Mouse (Mus musculus): Measurements from ENCODE around the gene Apobec4. TPM values are rescaled to one million over a fixed set of nuclear protein-coding genes. Genes with fewer than 3 reads are reported as not detected.

The Apobec4 gene
- total RNA-seq, 1 experiment: not detected

- no peak for TF ChIP-seq ZC3H11A (IDR thresholded peaks at IDR 0.05; ENCODE audit: borderline replicate concordance, low read depth, low read length)
- TF ChIP-seq MAFK (IDR thresholded peaks at IDR 0.05; ENCODE audit: insufficient read depth, low read depth, low read length): no peak
- no peak overlapping the region for H3K9ac ChIP-seq (ENCODE audit: insufficient read depth, low read depth, low read length, poor library complexity, severe bottlenecking)
- H3K9me3 ChIP-seq (ENCODE audit: control insufficient read depth, insufficient read depth, low read depth, low read length): no peaks in the 10 kb centered on the region
- no peak overlapping the region for H3K4me3 ChIP-seq (ENCODE audit: insufficient read depth in 1 of 2, low read depth in 1 of 2, low read length in 2 of 2, poor library complexity in 1 of 2, severe bottlenecking in 1 of 2)
- no peak overlapping the region for H3K27ac ChIP-seq (ENCODE audit: insufficient read depth, low read depth, low read length, poor library complexity, severe bottlenecking)
- no peaks in the 10 kb centered on the region for H3K36me3 ChIP-seq (ENCODE audit: control insufficient read depth, insufficient read depth, low read length, poor library complexity, severe bottlenecking)
- H3K4me1 ChIP-seq (ENCODE audit: control insufficient read depth in 2 of 2, insufficient read depth in 2 of 2, low read length in 2 of 2, poor library complexity in 1 of 2): no peaks in the 10 kb centered on the region
- no peak for DNase-seq (ENCODE audit: low read depth, low spot score)
- in situ Hi-C loops (cut with MboI; ENCODE audit: low sequenced_read_pairs in 2 of 2, unreplicated experiment in 2 of 2): loop anchor here in 1 of 2 experiments (25.0 kb wide), 1 partner anchor 190 kb away; no protein-coding TSS in a partner anchor
Observed at GRCm38 (mm10) chr1:152727604-152728236, 22.6 kb upstream of the Apobec4 start.

DNA sequence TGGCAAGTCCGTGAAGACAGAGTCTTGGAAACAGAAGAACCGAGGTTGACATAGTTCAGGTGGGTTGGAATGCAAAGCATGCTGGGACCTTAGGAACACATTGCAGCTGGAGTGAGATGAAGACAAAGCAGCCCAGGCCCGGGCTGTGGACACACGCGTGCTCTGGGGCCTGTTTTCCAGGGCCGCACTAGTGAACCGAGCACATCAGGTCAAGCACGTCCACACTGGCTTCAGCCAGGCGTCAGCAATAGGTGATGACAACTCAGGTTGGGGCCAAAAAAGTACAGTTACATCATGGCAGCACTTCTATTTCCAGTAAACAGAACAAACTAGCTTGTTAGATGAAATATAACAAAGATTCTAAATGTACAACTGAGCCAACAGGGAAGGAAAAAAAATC, 11.6 kb upstream of the Apobec4 start:
- TF ChIP-seq HCFC1 (IDR thresholded peaks at IDR 0.05; ENCODE audit: borderline replicate concordance, insufficient read depth, low read length): no peak
- no peak for TF ChIP-seq CHD2 (IDR thresholded peaks at IDR 0.05; ENCODE audit: low read depth, low read length)
- no peak for TF ChIP-seq ZNF384 (IDR thresholded peaks at IDR 0.05; ENCODE audit: low read depth, low read length)
- no peak for TF ChIP-seq ZC3H11A (IDR thresholded peaks at IDR 0.05; ENCODE audit: borderline replicate concordance, low read depth, low read length)
- no peak for TF ChIP-seq MAFK (IDR thresholded peaks at IDR 0.05; ENCODE audit: insufficient read depth, low read depth, low read length)
- Histone ChIP-seq H3K4me1 (ENCODE audit: control insufficient read depth in 2 of 2, insufficient read depth in 2 of 2, low read length in 2 of 2, poor library complexity in 1 of 2) (no peaks in the 10 kb centered on the region), H3K4me3 (ENCODE audit: insufficient read depth in 1 of 2, low read depth in 1 of 2, low read length in 2 of 2, poor library complexity in 1 of 2, severe bottlenecking in 1 of 2) (no peak overlapping the region), H3K36me3 (ENCODE audit: control insufficient read depth, insufficient read depth, low read length, poor library complexity, severe bottlenecking) (no peaks in the 10 kb centered on the region), H3K9ac (ENCODE audit: insufficient read depth, low read depth, low read length, poor library complexity, severe bottlenecking) (no peak overlapping the region), H3K9me3 (ENCODE audit: control insufficient read depth, insufficient read depth, low read depth, low read length) (no peaks in the 10 kb centered on the region), H3K27ac (ENCODE audit: insufficient read depth, low read depth, low read length, poor library complexity, severe bottlenecking) (no peak overlapping the region; the same call in 1 of the 2 replicates)
- no peak for DNase-seq (ENCODE audit: low read depth, low spot score)
- in situ Hi-C loops (cut with MboI; ENCODE audit: low sequenced_read_pairs in 2 of 2, unreplicated experiment in 2 of 2): loop anchor here in 1 of 2 experiments (25.0 kb wide), 1 partner anchor 201 kb away; no protein-coding TSS in a partner anchor

DNA sequence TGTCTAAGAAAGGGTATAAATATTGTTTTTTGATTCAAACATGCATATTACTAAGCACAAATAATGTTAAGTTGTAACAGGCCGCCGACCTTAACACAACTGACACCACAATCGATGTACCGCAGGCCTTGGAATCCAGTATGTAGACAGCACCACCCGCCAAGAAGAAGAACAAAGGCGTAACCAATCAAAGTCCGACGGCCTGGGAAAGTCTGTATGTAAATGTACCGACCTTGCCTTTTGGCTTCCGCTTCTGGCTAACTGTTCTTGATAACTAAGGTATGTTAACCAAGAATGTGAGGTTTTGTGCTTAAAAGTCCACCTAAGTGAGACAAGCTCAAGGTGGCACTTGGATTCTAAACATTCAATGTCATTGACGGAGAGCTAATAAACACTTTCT, 11.0 kb upstream of the Apobec4 start:
- H3K9me3 ChIP-seq (ENCODE audit: control insufficient read depth, insufficient read depth, low read depth, low read length): no peaks in the 10 kb centered on the region
- H3K4me3 ChIP-seq (ENCODE audit: insufficient read depth in 1 of 2, low read depth in 1 of 2, low read length in 2 of 2, poor library complexity in 1 of 2, severe bottlenecking in 1 of 2): no peak overlapping the region
- TF ChIP-seq ZC3H11A (IDR thresholded peaks at IDR 0.05; ENCODE audit: borderline replicate concordance, low read depth, low read length): no peak
- no peak for TF ChIP-seq MAFK (IDR thresholded peaks at IDR 0.05; ENCODE audit: insufficient read depth, low read depth, low read length)
- TF ChIP-seq ZNF384 (IDR thresholded peaks at IDR 0.05; ENCODE audit: low read depth, low read length): no peak
- no peak for TF ChIP-seq HCFC1 (IDR thresholded peaks at IDR 0.05; ENCODE audit: borderline replicate concordance, insufficient read depth, low read length)
- no peak for TF ChIP-seq CHD2 (IDR thresholded peaks at IDR 0.05; ENCODE audit: low read depth, low read length)
- no peaks in the 10 kb centered on the region for H3K36me3 ChIP-seq (ENCODE audit: control insufficient read depth, insufficient read depth, low read length, poor library complexity, severe bottlenecking)
- H3K4me1 ChIP-seq (ENCODE audit: control insufficient read depth in 2 of 2, insufficient read depth in 2 of 2, low read length in 2 of 2, poor library complexity in 1 of 2): no peaks in the 10 kb centered on the region
- in situ Hi-C loops (cut with MboI; ENCODE audit: low sequenced_read_pairs in 2 of 2, unreplicated experiment in 2 of 2): loop anchor here in 1 of 2 experiments (25.0 kb wide), 1 partner anchor 202 kb away; no protein-coding TSS in a partner anchor
- H3K27ac ChIP-seq (ENCODE audit: insufficient read depth, low read depth, low read length, poor library complexity, severe bottlenecking): no peak overlapping the region
- no peak for DNase-seq (ENCODE audit: low read depth, low spot score)
- no peak overlapping the region for H3K9ac ChIP-seq (ENCODE audit: insufficient read depth, low read depth, low read length, poor library complexity, severe bottlenecking)

DNA sequence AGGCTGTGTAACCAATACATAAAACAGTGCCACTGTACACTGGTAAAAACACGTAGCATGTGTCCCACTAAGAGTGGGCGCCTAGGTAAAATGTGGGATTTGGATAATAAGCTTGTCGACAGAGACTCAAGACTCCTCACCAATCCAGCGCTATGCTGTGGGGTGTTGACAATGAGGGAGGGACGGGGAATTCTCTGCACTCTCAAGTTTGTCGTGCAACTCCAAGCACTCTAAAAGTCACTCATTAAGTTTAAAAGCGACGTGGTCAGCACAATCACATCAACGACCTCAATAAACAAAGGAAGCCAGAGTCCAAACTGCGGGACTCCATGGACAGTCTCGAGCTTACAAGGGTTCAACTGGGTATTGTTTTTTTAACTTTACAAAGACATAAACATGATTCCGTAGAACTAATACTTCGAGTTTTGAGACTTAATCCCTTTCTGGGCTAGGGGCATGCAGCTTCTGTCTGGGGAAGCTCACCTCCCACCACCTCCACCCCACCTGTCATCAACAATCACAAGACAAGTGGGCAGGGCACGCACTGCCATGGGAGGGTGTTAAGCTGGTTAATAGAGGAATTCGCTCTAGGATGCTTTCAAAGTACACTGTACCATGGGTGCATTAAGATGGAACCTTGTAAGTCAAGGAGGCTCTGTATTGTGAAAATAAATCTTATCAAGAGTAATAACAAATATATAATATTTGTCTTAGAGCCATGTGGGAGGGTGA, 7.1 kb upstream of the Apobec4 start:
- H3K27ac ChIP-seq (ENCODE audit: insufficient read depth, low read depth, low read length, poor library complexity, severe bottlenecking): no peak overlapping the region
- no peaks in the 10 kb centered on the region for H3K4me1 ChIP-seq (ENCODE audit: control insufficient read depth in 2 of 2, insufficient read depth in 2 of 2, low read length in 2 of 2, poor library complexity in 1 of 2)
- H3K4me3 ChIP-seq (ENCODE audit: insufficient read depth in 1 of 2, low read depth in 1 of 2, low read length in 2 of 2, poor library complexity in 1 of 2, severe bottlenecking in 1 of 2): no peak overlapping the region
- H3K36me3 ChIP-seq (ENCODE audit: control insufficient read depth, insufficient read depth, low read length, poor library complexity, severe bottlenecking): no peaks in the 10 kb centered on the region
- no peaks in the 10 kb centered on the region for H3K9me3 ChIP-seq (ENCODE audit: control insufficient read depth, insufficient read depth, low read depth, low read length)
- TF ChIP-seq MAFK (IDR thresholded peaks at IDR 0.05; ENCODE audit: insufficient read depth, low read depth, low read length) (no peak), ZNF384 (IDR thresholded peaks at IDR 0.05; ENCODE audit: low read depth, low read length) (no peak), HCFC1 (IDR thresholded peaks at IDR 0.05; ENCODE audit: borderline replicate concordance, insufficient read depth, low read length) (no peak), ZC3H11A (IDR thresholded peaks at IDR 0.05; ENCODE audit: borderline replicate concordance, low read depth, low read length) (no peak), CHD2 (IDR thresholded peaks at IDR 0.05; ENCODE audit: low read depth, low read length) (no peak)
- in situ Hi-C loops (cut with MboI; ENCODE audit: low sequenced_read_pairs in 2 of 2, unreplicated experiment in 2 of 2): loop anchor here (10.0 to 25.0 kb wide), 2 partner anchors 206 to 218 kb away; no protein-coding TSS in a partner anchor
- no peak for DNase-seq (ENCODE audit: low read depth, low spot score)
- H3K9ac ChIP-seq (ENCODE audit: insufficient read depth, low read depth, low read length, poor library complexity, severe bottlenecking): no peak overlapping the region
